In the genomic region with DNA sequence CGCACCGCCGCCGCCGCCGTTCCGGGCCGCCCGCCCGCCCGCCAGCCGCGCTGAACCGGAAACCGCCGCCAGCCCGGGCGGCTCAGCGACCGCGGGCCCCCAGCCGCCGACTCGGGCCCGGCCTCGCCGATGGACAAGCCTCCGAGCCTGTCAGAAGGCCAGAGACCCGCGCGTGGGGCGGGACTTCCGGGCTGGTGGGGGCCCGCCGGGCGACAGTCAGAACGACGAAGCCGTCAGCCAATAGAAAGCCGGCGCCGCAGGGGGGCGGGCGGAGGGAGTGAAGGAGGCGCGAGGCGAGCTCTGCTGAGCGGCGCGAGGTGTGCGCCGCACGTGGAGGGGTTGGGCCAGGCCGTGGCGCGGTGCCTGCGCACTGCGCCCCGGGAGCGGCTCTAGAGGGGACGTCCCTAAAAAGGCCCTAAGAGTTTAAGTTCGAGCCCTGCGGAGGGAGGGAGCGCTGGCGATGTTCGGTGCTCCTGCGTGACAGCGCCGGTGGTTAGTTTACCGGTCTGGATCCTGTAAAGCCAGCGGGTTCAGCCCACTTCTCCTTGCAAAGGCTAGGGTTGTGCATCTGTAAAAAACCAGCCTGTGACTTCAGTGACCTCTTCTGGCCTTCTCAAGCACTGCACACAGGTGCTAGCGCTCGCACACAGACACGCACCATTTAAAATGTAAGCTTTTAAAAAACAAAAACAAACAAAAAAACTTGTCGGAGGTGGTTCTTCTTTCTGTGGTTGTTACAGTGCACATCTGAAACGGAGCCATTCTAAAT, we compare ENCODE assay signal across 8 mouse cellular contexts. TPM values are rescaled to one million over a fixed set of nuclear protein-coding genes. Genes with fewer than 3 reads are reported as not detected.
DNase-seq lines count a peak whose midpoint lies in the region; ATAC-seq lines count a peak whose summit lies in the region.

TSS of gene Mllt1 (minus strand) at position 53 of the 769 bp plus-strand sequence.

- H3K9ac ChIP-seq in hindbrain, embryonic 12.5 days = peak within 1 kb of the TSS; percentile 97

- no peaks in the 10 kb centered on the region for H3K9me3 ChIP-seq in hindbrain, embryonic 12.5 days (replicated peaks)

- DNase-seq in NIH3T3 (ENCODE audit: low read depth) = peak; percentile 97
- peak; percentile 100 for DNase-seq in cerebellum, postnatal 10 days
- DNase-seq in frontal cortex, postnatal 10 days (ENCODE audit: low spot score in 2 of 2) = peak; percentile 97 to 99
- peak; percentile 99 for DNase-seq in layer of hippocampus, postnatal 14 days (ENCODE audit: low spot score in 2 of 2)
- DNase-seq in lung, postnatal 14 days = peak; percentile 99
- peak; percentile 93 for DNase-seq in retina, adult 2 months (ENCODE audit: low read depth, low spot score)
- peak; percentile 99 to 100 for DNase-seq in thymus, postnatal 36 days

- H3K27me3 ChIP-seq in hindbrain, embryonic 12.5 days = 0 out of 2 replicates have a peak, but pooled peaks cover 6% of the 10 kb centered on the region

- peaks cover 30% of the 10 kb centered on the region for H3K4me1 ChIP-seq in hindbrain, embryonic 12.5 days

- WGBS in hindbrain, embryonic 12.5 days = 3% methylated on average over 75 of the region's 76 CpGs

- no peaks in the 10 kb centered on the region; the same call in 1 of the 2 replicates for H3K36me3 ChIP-seq in hindbrain, embryonic 12.5 days

- ATAC-seq in hindbrain, embryonic 12.5 days (ENCODE audit: low FRiP score) = peak; percentile 98

- H3K4me2 ChIP-seq in hindbrain, embryonic 12.5 days (replicated peaks) = peak within 1 kb of the TSS; percentile 88

- H3K27ac ChIP-seq in hindbrain, embryonic 12.5 days = peak within 1 kb of the TSS; percentile 91

- peak within 1 kb of the TSS; percentile 96 for H3K4me3 ChIP-seq in hindbrain, embryonic 12.5 days

RNA-seq across cellular contexts. Expression of gene Mllt1, which starts in this region (rescaled TPM):
- 100 and 102 TPM in 2 replicates for polyA plus RNA-seq in hindbrain, embryonic 12.5 days (2016; fragmentation: Nextera tagmentation; extraction: Ambion mirVana)
- total RNA-seq in layer of hippocampus, postnatal 14 days (2021) = 10 to 100 TPM; 59.6 to 64.8 TPM

Comparison
In these comparisons a context has a peak if more than half of its experiments do, and no peak if none do; other contexts are left out.
1. Peak in every context shown above with its lines: DNase-seq, ATAC-seq, H3K4me3 ChIP-seq and H3K27ac ChIP-seq.